Mouse (Mus musculus) heart, postnatal 0 days (tissue): ENCODE data around the gene Nrxn3.

Experiments
- CTCF ChIP-seq: IDR thresholded peaks from 2 replicates; pipeline ENCODE4 v1.5.1; 2016; ENCODE audit warnings: antibody characterized with exemption, control low read depth, low read depth
- EP300 ChIP-seq: IDR thresholded peaks from 2 replicates; pipeline ENCODE4 v1.6.1; 2016; ENCODE audit warnings: antibody characterized with exemption, low read depth

DNA sequence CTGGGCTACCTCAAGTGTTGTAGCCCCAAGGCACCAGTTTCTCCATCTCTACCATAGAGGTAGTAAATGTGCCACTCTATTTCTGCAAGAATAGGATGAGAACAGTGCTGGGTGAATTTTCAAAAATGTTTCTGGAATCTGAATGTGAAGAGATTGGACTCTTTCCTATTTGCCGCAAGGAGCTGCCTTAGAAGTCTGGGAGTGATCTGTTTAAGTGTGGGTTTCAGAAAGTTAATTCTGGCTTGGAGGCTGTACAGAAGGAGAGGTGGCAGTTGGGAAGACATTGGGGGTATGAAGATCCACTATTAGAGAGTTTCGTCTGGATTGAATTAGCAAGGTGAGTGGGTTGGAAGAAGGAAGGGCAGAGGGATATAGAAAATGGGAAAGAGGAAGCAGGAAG, 52.0 kb downstream of the Nrxn3 start:
- TF ChIP-seq EP300 (no peak), CTCF (no peak)
